Mouse (Mus musculus): Measurements from ENCODE around the gene Prokr2. TPM values are rescaled to one million over a fixed set of nuclear protein-coding genes. Genes with fewer than 3 reads are reported as not detected.

The Prokr2 gene
- polyA plus RNA-seq (2016; fragmentation: Nextera tagmentation; extraction: Ambion mirVana): 0.96 and 1.2 TPM in 2 replicates

DNA sequence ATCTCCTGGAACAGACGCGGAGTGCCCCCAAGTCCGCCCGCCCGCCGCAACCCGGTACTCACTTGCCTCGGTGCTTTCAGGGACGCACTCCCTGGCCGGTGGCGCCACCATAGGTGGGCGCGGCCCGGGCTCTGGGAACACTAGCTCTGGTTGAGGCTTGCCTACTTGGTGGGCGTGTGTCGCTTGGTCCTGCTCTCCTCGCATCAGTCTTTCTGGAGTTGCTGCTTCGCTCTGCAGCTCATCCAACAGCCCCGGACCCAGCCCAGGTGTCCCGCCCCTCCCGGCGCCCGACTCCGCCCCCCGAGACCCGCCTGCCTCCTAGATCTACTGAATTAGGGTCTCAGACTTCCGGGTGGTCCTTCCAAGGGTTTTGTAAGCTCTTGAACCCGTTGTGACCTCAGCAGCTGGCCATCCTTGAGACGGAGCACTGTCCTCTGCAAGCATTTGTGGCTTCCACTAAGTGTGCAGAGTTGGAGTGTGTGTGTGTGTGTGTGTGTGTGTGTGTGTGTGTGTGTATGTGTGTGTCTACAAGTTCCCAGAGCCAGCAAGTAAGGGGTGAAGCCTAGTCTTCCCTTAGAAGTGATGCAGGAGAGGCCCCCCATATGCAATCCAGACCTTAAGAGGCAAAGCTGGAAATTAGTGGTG is at the start of gene Prokr2:
Gene Prokr2, minus strand, starts transcription at position 254 of the 645 bp plus-strand sequence.
- DNase-seq (ENCODE audit: extremely low spot score, low spot score): peak; percentile 58
- Histone ChIP-seq H3K4me1 (peaks cover 27% of the 10 kb centered on the region), H3K4me3 (peak within 1 kb of the TSS; percentile 68), H3K27me3 (ENCODE audit: poor library complexity, severe bottlenecking) (peaks cover 71% of the 10 kb centered on the region), H3K36me3 (replicated peaks) (no peaks in the 10 kb centered on the region), H3K27ac (peak within 1 kb of the TSS; percentile 65), H3K9me3 (no peaks in the 10 kb centered on the region)
- WGBS: under 1% methylated on average over 29 of the region's 29 CpGs

DNA sequence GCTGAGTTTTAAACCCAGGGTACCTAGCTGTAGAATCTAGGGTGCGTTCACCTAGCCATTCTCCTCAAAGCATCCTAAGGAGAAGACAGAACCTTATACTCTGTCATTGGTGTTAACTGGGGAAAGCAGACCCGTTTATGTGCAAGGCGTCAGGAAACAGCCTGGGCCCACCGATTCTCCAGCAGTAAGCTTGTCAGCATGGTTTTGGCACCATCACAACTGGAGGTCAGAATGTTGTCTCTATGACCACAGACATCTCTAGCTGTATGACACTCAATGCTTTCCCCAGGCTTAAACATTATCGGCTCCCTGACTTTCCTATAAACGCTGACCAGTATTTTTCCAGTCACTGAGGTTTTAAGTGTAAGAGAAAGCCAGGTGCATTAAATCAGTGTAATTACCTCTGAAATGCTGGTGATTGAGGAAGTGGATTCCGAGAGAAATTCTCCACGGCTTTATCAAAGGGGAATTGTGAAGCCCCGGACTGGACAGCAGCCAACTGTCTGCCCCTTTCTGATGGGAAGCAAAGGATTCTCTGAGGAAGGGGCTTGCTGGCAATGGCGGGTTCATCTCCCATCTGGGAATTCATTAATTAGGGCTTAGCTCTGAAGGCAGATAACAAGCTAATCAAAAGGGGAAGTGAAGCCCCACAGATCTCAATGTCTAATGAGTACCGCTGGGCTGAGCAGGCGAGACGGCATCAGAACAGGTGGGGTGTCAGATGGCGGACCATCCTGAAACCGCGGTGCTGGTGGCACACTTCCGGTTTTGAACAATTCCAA is 42.1 kb upstream of the Prokr2 start:
- Histone ChIP-seq H3K9me3 (no peaks in the 10 kb centered on the region), H3K27me3 (ENCODE audit: poor library complexity, severe bottlenecking) (no peaks in the 10 kb centered on the region), H3K4me1 (peaks cover 9% of the 10 kb centered on the region; the same call in 1 of the 2 replicates), H3K27ac (no peak overlapping the region), H3K4me3 (no peak overlapping the region), H3K36me3 (replicated peaks) (no peaks in the 10 kb centered on the region)
- WGBS: 82% methylated on average over 17 of the region's 17 CpGs
- DNase-seq (ENCODE audit: extremely low spot score, low spot score): no peak

DNA sequence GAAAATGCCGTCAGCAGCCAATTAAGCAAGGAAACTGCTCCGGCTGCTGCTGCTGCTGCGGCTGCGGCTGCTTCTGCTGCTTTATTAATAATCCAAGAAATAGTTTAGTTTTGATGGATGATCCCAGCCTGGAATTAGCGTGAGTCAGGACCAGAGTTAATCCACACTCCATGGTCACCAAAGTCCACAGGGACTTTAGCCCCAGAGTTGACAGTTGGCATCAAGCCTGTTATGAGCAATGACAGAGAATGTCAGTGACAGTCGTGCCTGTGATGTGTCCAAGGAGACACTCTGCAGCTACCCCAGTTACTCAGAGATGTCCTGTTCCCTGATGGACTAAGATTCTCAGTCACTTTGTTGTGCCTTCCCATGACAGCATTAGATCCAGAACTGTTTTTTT is 40.3 kb upstream of the Prokr2 start:
- H3K27me3 ChIP-seq (ENCODE audit: poor library complexity, severe bottlenecking): no peaks in the 10 kb centered on the region
- H3K27ac ChIP-seq: no peak overlapping the region
- H3K4me1 ChIP-seq: peaks cover 9% of the 10 kb centered on the region; the same call in 1 of the 2 replicates
- no peak for DNase-seq (ENCODE audit: extremely low spot score, low spot score)
- H3K9me3 ChIP-seq: no peaks in the 10 kb centered on the region
- H3K4me3 ChIP-seq: no peak overlapping the region
- 91% methylated on average over 6 of the region's 6 CpGs for WGBS
- H3K36me3 ChIP-seq (replicated peaks): no peaks in the 10 kb centered on the region

DNA sequence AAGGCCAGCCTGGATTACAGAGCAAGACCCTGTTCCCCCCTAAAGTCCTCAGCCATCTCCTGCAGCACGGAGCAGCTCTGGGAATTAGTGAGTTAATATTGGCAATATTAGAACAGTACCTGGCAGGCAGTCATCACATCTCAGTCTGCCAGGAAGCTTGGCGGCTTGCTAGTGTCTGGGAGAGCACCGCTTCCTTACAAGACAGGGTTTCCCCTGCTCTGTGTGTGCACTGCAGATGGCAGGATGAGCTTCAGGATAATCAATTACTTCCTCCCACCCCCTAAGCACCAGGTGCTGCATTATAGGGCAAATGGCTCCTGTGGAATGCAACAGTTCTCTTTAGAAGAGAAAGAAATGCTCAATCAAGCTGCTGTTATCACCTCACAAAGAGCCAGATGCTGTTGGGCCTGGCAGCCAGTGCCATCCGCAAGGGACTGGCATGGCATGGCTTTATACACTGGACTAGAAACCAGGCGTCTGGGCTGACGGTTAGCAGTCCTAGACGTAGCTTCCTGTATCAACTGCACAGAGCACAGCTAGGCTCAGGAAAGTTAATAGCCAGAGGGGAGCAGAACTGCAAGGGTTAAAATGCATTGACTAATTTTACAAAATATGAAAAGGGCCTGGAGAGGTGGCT is 38.3 kb upstream of the Prokr2 start:
- no peak for DNase-seq (ENCODE audit: extremely low spot score, low spot score)
- no peaks in the 10 kb centered on the region for H3K27me3 ChIP-seq (ENCODE audit: poor library complexity, severe bottlenecking)
- H3K4me1 ChIP-seq: peaks cover 9% of the 10 kb centered on the region; the same call in 1 of the 2 replicates
- H3K4me3 ChIP-seq: no peak overlapping the region
- H3K27ac ChIP-seq: no peak overlapping the region
- no peaks in the 10 kb centered on the region for H3K9me3 ChIP-seq
- 89% methylated on average over 7 of the region's 7 CpGs for WGBS
- no peaks in the 10 kb centered on the region for H3K36me3 ChIP-seq (replicated peaks)

DNA sequence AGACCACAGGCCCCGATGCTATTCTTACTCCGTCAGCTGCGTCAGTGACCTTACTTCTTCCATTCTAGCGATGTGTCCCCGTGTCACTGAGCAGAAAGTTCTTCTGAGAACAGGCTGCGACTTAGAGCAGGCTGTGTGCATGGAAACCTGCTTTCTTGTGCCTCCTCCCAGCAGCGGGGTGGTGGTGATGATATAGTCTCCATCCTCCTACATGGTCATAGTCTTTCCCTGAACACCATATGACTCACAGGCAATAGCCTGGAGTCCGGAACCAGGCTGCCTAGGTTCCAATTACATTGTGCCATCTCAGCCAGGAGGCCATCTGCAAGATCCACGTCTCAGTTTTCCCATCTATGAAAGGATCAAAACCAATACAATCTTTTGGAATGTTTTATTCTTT is 37.6 kb upstream of the Prokr2 start:
- Histone ChIP-seq H3K4me3 (no peak overlapping the region), H3K27me3 (ENCODE audit: poor library complexity, severe bottlenecking) (no peaks in the 10 kb centered on the region), H3K27ac (no peak overlapping the region), H3K4me1 (peaks cover 11% of the 10 kb centered on the region; the same call in 1 of the 2 replicates), H3K9me3 (no peaks in the 10 kb centered on the region), H3K36me3 (replicated peaks) (no peaks in the 10 kb centered on the region)
- no peak for DNase-seq (ENCODE audit: extremely low spot score, low spot score)
- WGBS: 88% methylated on average over 9 of the region's 9 CpGs

DNA sequence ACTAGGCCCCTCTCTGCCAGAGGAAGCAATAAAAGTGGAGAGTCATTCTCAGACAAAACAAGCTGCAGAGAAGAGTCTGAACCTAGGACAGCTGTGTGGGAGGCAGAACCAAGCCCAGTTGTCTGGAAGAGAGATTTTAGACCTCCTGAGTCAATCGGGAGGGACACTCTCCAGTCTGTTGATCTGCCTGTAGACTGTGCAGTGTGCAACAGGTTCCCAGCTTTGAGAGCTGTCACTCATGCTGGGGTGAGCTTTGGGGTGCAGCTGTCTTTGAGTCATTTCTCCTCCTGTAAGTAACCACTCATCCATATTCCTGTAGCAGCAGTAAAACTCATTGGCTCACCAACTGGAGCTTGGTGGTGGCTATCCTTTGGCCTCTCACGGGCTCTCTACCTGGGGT is 33.2 kb upstream of the Prokr2 start:
- WGBS: 90% methylated on average over 2 of the region's 2 CpGs
- H3K4me3 ChIP-seq: no peak overlapping the region
- H3K4me1 ChIP-seq: peaks cover 5% of the 10 kb centered on the region; the same call in 1 of the 2 replicates
- no peaks in the 10 kb centered on the region for H3K27me3 ChIP-seq (ENCODE audit: poor library complexity, severe bottlenecking)
- H3K27ac ChIP-seq: no peak overlapping the region
- DNase-seq (ENCODE audit: extremely low spot score, low spot score): no peak
- no peaks in the 10 kb centered on the region for H3K9me3 ChIP-seq
- no peaks in the 10 kb centered on the region for H3K36me3 ChIP-seq (replicated peaks)

DNA sequence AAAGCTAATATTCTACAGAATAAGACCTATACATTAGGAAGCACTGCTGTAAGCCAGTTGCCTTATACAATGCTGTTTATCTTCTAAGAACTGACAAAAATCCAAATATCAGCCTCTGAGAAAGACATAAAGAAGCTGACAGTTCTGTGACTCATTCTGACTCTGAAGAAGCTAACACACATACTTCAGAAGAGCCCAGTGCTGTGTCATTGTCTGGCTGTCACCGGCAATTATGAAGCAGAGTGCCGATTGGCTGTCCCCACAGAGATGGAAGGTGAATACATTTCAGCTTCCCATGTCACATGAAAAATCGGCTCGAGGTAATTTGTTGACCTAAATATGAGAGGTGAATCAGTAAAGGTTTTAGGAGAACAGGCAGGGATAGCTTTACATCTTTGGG is 24.9 kb upstream of the Prokr2 start:
- H3K9me3 ChIP-seq: no peaks in the 10 kb centered on the region; the same call in 1 of the 2 replicates
- no peak for DNase-seq (ENCODE audit: extremely low spot score, low spot score)
- 92% methylated on average over 4 of the region's 4 CpGs for WGBS
- H3K36me3 ChIP-seq (replicated peaks): no peaks in the 10 kb centered on the region
- H3K4me3 ChIP-seq: no peak overlapping the region
- H3K27me3 ChIP-seq (ENCODE audit: poor library complexity, severe bottlenecking): no peaks in the 10 kb centered on the region
- no peaks in the 10 kb centered on the region for H3K4me1 ChIP-seq
- H3K27ac ChIP-seq: no peak overlapping the region

DNA sequence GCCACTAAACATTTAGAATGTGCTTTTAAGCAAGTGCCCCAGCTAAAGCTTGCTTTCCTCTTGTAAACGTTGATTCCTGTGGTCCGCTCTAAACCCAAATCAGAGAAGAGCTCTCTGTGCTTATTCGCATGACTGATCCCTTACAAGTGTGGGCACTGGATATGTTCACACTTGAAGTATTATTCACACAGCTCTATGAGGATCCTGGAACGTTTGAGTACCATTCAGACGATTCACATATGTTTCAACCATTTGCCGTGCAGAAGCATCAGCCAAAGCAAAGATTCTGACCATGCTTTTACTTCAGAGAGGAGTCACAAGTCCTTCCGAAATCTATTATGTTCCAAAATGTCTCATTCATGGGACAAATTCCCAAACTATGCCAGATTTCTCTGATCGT is 12.9 kb upstream of the Prokr2 start:
- H3K27me3 ChIP-seq (ENCODE audit: poor library complexity, severe bottlenecking): no peaks in the 10 kb centered on the region
- 87% methylated on average over 8 of the region's 8 CpGs for WGBS
- no peak overlapping the region for H3K27ac ChIP-seq
- no peak overlapping the region for H3K4me3 ChIP-seq
- H3K9me3 ChIP-seq: peaks cover 11% of the 10 kb centered on the region
- DNase-seq (ENCODE audit: extremely low spot score, low spot score): no peak
- no peaks in the 10 kb centered on the region for H3K36me3 ChIP-seq (replicated peaks)
- H3K4me1 ChIP-seq: no peaks in the 10 kb centered on the region

DNA sequence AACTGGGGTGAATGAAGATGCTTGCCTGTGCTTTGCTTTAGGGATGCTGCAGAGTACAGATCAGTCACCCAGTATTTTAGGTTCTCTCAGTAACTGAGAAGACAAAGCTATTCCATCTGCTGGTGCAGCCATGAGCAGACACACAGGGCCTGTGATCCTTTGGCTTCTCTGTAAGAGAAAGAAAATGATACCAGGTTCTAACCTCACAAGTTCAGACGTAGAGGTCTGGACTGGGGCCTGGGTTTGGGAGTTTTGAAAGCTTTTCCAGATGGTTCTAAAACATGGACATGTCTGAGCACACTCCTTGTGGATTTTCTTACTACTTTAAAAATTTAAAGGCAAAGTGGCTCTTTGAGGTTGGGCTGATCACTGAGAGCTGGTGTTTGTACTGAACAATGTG is 10.5 kb upstream of the Prokr2 start:
- no peak for DNase-seq (ENCODE audit: extremely low spot score, low spot score)
- H3K4me1 ChIP-seq: no peaks in the 10 kb centered on the region
- 71% methylated on average over 1 of the region's 1 CpGs for WGBS
- H3K27ac ChIP-seq: no peak overlapping the region
- peaks cover 11% of the 10 kb centered on the region for H3K9me3 ChIP-seq
- H3K27me3 ChIP-seq (ENCODE audit: poor library complexity, severe bottlenecking): no peaks in the 10 kb centered on the region
- H3K4me3 ChIP-seq: no peak overlapping the region
- no peaks in the 10 kb centered on the region for H3K36me3 ChIP-seq (replicated peaks)

DNA sequence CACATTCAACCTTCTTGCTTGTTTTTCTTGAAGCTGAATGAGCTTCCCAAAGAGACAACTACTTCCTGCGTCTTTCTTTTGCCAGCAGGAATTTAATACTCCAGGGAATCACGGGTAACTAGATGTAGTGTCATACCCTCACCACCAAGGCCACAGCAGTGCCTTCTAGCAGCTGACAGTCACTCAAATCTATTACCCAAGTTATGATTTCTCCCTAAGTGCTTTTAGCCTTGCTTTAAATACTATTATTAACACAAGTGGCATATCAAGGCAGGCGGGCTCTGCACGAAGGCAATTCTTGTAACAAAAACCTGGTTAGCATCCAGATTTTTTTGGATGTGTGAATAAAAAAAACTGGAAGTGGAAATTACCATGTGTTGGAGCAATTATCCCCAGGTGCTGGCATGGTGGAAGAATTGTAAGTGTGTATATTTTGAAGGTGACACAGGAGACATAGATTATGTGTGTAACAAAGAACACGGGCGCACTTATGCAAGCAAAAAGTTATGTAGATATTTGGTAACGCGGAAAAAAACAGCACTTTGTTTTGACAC is 5.4 kb upstream of the Prokr2 start:
- H3K27me3 ChIP-seq (ENCODE audit: poor library complexity, severe bottlenecking): peaks cover 29% of the 10 kb centered on the region
- no peaks in the 10 kb centered on the region for H3K9me3 ChIP-seq
- DNase-seq (ENCODE audit: extremely low spot score, low spot score): no peak
- no peak overlapping the region for H3K27ac ChIP-seq
- no peak overlapping the region for H3K4me3 ChIP-seq
- WGBS: 90% methylated on average over 8 of the region's 8 CpGs
- peaks cover 10% of the 10 kb centered on the region for H3K4me1 ChIP-seq
- H3K36me3 ChIP-seq (replicated peaks): no peaks in the 10 kb centered on the region

DNA sequence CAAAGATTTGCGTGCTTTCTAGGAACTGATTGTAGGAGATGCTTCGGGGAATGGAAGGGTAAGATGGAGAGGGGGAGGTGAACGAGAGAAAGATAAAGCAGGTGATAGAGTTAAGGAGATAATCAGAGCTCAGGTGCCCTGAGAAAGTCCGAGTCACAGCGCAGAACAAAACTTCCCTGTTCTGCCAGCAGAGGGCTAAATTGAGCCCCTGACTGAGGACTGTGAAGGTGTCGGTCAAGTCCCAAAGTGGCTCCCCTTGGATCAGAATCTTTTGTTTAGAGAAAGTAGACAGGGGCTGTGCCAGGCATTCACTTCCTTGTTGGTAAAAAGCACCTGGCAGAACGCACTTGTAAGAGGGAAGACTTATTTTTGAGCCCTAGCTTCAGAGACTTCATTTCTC is 4.3 kb upstream of the Prokr2 start:
- Histone ChIP-seq H3K4me3 (no peak overlapping the region), H3K27ac (no peak overlapping the region), H3K9me3 (no peaks in the 10 kb centered on the region), H3K4me1 (peaks cover 21% of the 10 kb centered on the region), H3K27me3 (ENCODE audit: poor library complexity, severe bottlenecking) (peaks cover 40% of the 10 kb centered on the region), H3K36me3 (replicated peaks) (no peaks in the 10 kb centered on the region)
- peak; percentile 32 for DNase-seq (ENCODE audit: extremely low spot score, low spot score)
- WGBS: 27% methylated on average over 7 of the region's 7 CpGs

DNA sequence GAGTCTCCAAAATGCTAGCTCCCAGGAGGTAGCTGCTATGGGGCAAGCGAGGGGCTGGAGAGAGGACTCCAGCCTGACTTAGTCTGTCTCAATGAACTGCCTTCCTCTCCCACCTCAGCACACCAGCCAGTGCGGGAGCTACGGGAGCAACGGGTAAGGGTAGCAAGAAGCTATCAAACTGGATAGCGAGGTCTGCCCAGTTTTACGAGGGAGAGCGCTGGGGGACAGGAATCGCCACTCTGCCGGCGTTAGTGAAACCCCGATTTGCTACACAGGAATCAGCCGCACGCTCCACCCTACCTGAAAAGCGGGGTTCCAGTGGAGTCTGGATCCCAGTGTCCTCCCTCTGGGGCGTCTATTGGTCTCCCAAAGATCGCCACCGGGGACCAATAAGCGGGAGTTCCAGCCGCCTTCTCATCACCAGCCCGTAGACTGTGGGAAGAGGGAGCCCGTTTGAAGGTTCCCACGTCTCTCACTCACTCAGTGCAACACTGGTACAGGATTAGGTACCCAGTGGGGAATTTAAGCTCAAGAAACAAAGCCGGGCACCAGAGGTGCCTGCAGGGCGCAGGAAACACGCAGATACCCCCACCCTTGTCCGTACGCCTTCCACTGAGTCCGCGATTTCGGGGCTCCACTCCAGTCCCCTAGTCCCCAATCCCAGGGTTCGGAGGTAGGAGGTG is 595 bp downstream of the Prokr2 start:
- under 1% methylated on average over 31 of the region's 31 CpGs for WGBS
- Histone ChIP-seq H3K4me1 (peaks cover 27% of the 10 kb centered on the region), H3K9me3 (no peaks in the 10 kb centered on the region), H3K27ac (peak overlapping the region; percentile 65), H3K36me3 (replicated peaks) (no peaks in the 10 kb centered on the region), H3K27me3 (ENCODE audit: poor library complexity, severe bottlenecking) (peaks cover 71% of the 10 kb centered on the region), H3K4me3 (peak overlapping the region; percentile 68)
- peak; percentile 31 for DNase-seq (ENCODE audit: extremely low spot score, low spot score)

All from forebrain, embryonic 10.5 days (tissue).